Comparison of ENCODE assay signal across 9 mouse cellular contexts in the genomic region with DNA sequence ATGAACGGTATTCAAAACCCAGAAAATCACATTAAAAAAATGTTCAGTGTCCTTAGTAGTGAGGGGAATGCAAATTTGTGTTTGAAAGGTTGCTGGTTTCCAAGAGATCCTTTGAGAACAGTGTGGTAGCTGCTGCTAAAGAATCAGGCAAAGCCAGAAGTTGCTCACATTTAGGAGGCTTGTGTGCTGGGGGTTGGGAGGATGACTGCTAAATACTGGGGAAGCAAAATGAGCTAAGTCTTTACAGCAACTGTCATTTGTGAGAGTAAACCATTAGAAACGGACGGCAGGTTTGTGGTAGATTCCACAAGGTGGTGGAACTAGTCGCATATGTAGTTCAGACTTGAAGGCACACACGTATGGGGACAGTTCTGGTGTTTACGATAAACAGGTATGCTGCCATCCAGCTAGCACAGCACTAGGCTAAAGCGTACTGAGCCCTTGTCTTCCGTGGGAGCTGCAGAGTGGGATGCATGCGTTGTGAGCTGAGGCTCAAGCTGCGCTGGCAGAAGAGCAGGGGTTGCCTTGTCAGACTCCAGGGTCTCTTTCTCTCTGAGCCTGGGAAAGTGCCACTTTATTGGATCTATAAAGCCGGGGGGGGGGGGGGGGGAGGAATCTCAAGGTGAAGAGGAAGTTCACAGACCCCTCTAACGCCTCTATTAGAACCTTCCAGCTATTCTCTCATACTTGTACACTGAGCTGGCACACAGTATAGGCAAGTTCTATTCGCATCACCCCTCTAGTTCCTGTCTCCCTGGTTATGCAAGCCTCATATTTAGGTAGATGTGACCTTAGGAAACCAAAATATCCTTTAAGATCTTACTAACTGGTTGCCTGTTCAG. TPM values are rescaled to one million over a fixed set of nuclear protein-coding genes. Genes with fewer than 3 reads are reported as not detected.
DNase-seq lines count a peak whose midpoint lies in the region; ATAC-seq and TF ChIP-seq lines count a peak whose summit lies in the region.
"Had no signal": no experiment of that assay in that cellular context is flagged by ENCODE, and none has a peak within 500 bp of the region (broad histone marks: within the 10 kb centered on the region; RNA-seq: fewer than 3 reads in every experiment).

No protein-coding gene starts in this region.

- H3K36me3 ChIP-seq in lung, embryonic 14.5 days (ENCODE audit: insufficient read depth): no peaks in the 10 kb centered on the region
- H3K36me3 ChIP-seq in neural tube, embryonic 15.5 days: no peaks in the 10 kb centered on the region
- H3K36me3 ChIP-seq in liver, postnatal 0 days (replicated peaks; ENCODE audit: insufficient read depth, low read length): no peaks in the 10 kb centered on the region
- H3K36me3 ChIP-seq: limb, embryonic 15.5 days had no signal

- H3K9ac ChIP-seq in lung, embryonic 14.5 days: no peak overlapping the region; the same call in 1 of the 2 replicates
- no peak overlapping the region for H3K9ac ChIP-seq in neural tube, embryonic 15.5 days (replicated peaks)
- no peak overlapping the region for H3K9ac ChIP-seq in liver, postnatal 0 days (replicated peaks)
- H3K9ac ChIP-seq: limb, embryonic 15.5 days had no signal

- intact Hi-C loops in left cerebral cortex, postnatal 10 days (cut with DNase I): loop anchor here (5.0 kb wide), 1 partner anchor 36 kb away; no protein-coding TSS in a partner anchor

- peak; percentile 63; the same call in 1 of the 2 replicates for ATAC-seq in lung, embryonic 14.5 days (ENCODE audit: insufficient read depth)
- ATAC-seq in neural tube, embryonic 15.5 days (ENCODE audit: low FRiP score): peak; percentile 74
- ATAC-seq in liver, postnatal 0 days: no peak

- TF ChIP-seq CTCF in lung, embryonic 14.5 days (IDR thresholded peaks at IDR 0.05; ENCODE audit: low read depth): no peak
- TF ChIP-seq CTCF in liver, postnatal 0 days (IDR thresholded peaks at IDR 0.05; ENCODE audit: low read depth): no peak

- H3K27me3 ChIP-seq in lung, embryonic 14.5 days (ENCODE audit: insufficient read depth, low read length): no peaks in the 10 kb centered on the region
- no peaks in the 10 kb centered on the region for H3K27me3 ChIP-seq in neural tube, embryonic 15.5 days (replicated peaks)
- H3K27me3 ChIP-seq in liver, postnatal 0 days (ENCODE audit: insufficient read depth, low read length): no peaks in the 10 kb centered on the region
- H3K27me3 ChIP-seq: limb, embryonic 15.5 days had no signal

- no peak overlapping the region for H3K27ac ChIP-seq in lung, embryonic 14.5 days (ENCODE audit: low read depth)
- peak overlapping the region; percentile 84 for H3K27ac ChIP-seq in neural tube, embryonic 15.5 days (replicated peaks)
- H3K27ac ChIP-seq in liver, postnatal 0 days (ENCODE audit: low read depth): no peak overlapping the region
- H3K27ac ChIP-seq: limb, embryonic 15.5 days had no signal

- WGBS in lung, embryonic 14.5 days: 46% methylated on average over 12 of the region's 13 CpGs
- WGBS in neural tube, embryonic 15.5 days: 13% methylated on average over 13 of the region's 13 CpGs
- WGBS in liver, postnatal 0 days (ENCODE audit: insufficient replicate concordance): 50% methylated on average over 12 of the region's 13 CpGs

- H3K4me3 ChIP-seq in lung, embryonic 14.5 days (ENCODE audit: low read depth, low read length): no peak overlapping the region
- peak overlapping the region; percentile 21; the same call in 1 of the 2 replicates for H3K4me3 ChIP-seq in neural tube, embryonic 15.5 days (replicated peaks)
- H3K4me3 ChIP-seq in liver, postnatal 0 days (ENCODE audit: low read depth, low read length): no peak overlapping the region
- H3K4me3 ChIP-seq: limb, embryonic 15.5 days had no signal

- peak; percentile 2 for DNase-seq in lung, embryonic 14.5 days
- DNase-seq in lung, adult 18-20 months: no peak
- peak; percentile 26 to 53 for DNase-seq in frontal cortex, postnatal 36 days (ENCODE audit: low spot score in 2 of 2)
- peak; percentile 27 to 49 for DNase-seq in left cerebral cortex, postnatal 10 days (ENCODE audit: extremely low spot score in 1 of 2, low spot score in 2 of 2)
- DNase-seq in liver, postnatal 0 days: no peak
- no peak for DNase-seq in c-Kit-positive CD71-positive TER-119-positive erythroid progenitor cells, embryonic 14.5 days (ENCODE audit: low spot score)
- DNase-seq in kidney, adult 8-10 months: no peak

- peaks cover 3% of the 10 kb centered on the region; the same call in 1 of the 2 replicates for H3K4me1 ChIP-seq in lung, embryonic 14.5 days (ENCODE audit: insufficient read depth)
- peaks cover 22% of the 10 kb centered on the region; the same call in 1 of the 2 replicates for H3K4me1 ChIP-seq in neural tube, embryonic 15.5 days
- H3K4me1 ChIP-seq in liver, postnatal 0 days (ENCODE audit: insufficient read depth): no peaks in the 10 kb centered on the region

- H3K9me3 ChIP-seq in lung, embryonic 14.5 days (ENCODE audit: low read depth, low read length): no peaks in the 10 kb centered on the region
- H3K9me3 ChIP-seq in neural tube, embryonic 15.5 days (replicated peaks): no peaks in the 10 kb centered on the region
- no peaks in the 10 kb centered on the region for H3K9me3 ChIP-seq in liver, postnatal 0 days (ENCODE audit: low read length)
- H3K9me3 ChIP-seq: limb, embryonic 15.5 days had no signal

- no peak overlapping the region for H3K4me2 ChIP-seq in lung, embryonic 14.5 days
- peak overlapping the region; percentile 53 for H3K4me2 ChIP-seq in neural tube, embryonic 15.5 days
- no peak overlapping the region for H3K4me2 ChIP-seq in liver, postnatal 0 days (ENCODE audit: low read depth, low read length)
- H3K4me2 ChIP-seq: limb, embryonic 15.5 days had no signal

- no peak for TF ChIP-seq EP300 in liver, postnatal 0 days (IDR thresholded peaks at IDR 0.05; ENCODE audit: low read depth)

RNA-seq across cellular contexts. Expression of a gene that starts 1.2 kb away (rescaled TPM):
- 9.2 and 9.8 TPM in 2 replicates for polyA plus RNA-seq in lung, embryonic 14.5 days (2014; fragmentation: Nextera tagmentation; extraction: Ambion mirVana)
- total RNA-seq in left cerebral cortex, postnatal 10 days (2021): 100 to 1,000 TPM; 348 to 421 TPM
- 1,724 and 2,236 TPM in 2 replicates for polyA plus RNA-seq in neural tube, embryonic 15.5 days (2015; fragmentation: Nextera tagmentation; extraction: Ambion mirVana)
- polyA plus RNA-seq in liver, postnatal 0 days (2015; fragmentation: Nextera tagmentation; extraction: Ambion mirVana): 7.9 TPM in 2 replicates

RNA-seq across cellular contexts. Expression of a gene that starts 10.6 kb away (rescaled TPM):
- polyA plus RNA-seq in lung, embryonic 14.5 days (2014; fragmentation: Nextera tagmentation; extraction: Ambion mirVana): 15.2 and 18.6 TPM in 2 replicates
- total RNA-seq in left cerebral cortex, postnatal 10 days (2021): 10 to 100 TPM; 19.6 to 23.7 TPM
- 34.4 and 37.3 TPM in 2 replicates for polyA plus RNA-seq in neural tube, embryonic 15.5 days (2015; fragmentation: Nextera tagmentation; extraction: Ambion mirVana)
- polyA plus RNA-seq in liver, postnatal 0 days (2015; fragmentation: Nextera tagmentation; extraction: Ambion mirVana): 40.0 and 40.7 TPM in 2 replicates

Comparison
In these comparisons a context has a peak if more than half of its experiments do, and no peak if none do; other contexts are left out.
1. DNase-seq: peak in lung, embryonic 14.5 days (single experiment), frontal cortex, postnatal 36 days (2 of 2) and left cerebral cortex, postnatal 10 days (2 of 2); none in lung, adult 18-20 months (0 of 2), liver, postnatal 0 days (single experiment), c-Kit-positive CD71-positive TER-119-positive erythroid progenitor cells, embryonic 14.5 days (single experiment) and kidney, adult 8-10 months (0 of 2).
2. RNA of a gene that starts 1.2 kb away (polyA plus RNA-seq): 1,724 to 2,236 TPM in neural tube, embryonic 15.5 days; 9.2 to 9.8 TPM in lung, embryonic 14.5 days and 7.9 TPM in liver, postnatal 0 days; every median in the first group is over 100 times any median in the second.